Mouse (Mus musculus): Measurements from ENCODE around the gene Syt1.

Syt1 gene

GRCm38 (mm10) chr10:108572764-108573163, 438.0 kb downstream of the Syt1 start:
- DNase-seq (ENCODE audit: low spot score), result no peak

- DNase-seq (ENCODE audit: low spot score), result no peak
These were observed 439.7 kb downstream of the Syt1 start for GRCm38 (mm10) chr10:108571104-108571503.

- no peak for DNase-seq (ENCODE audit: low spot score)
These were observed 441.1 kb downstream of the Syt1 start for GRCm38 (mm10) chr10:108569568-108570139.

GRCm38 (mm10) chr10:108568925-108569324, 441.9 kb downstream of the Syt1 start:
- DNase-seq (ENCODE audit: low spot score), result no peak

- no peak for DNase-seq (ENCODE audit: low spot score)
These were observed 442.6 kb downstream of the Syt1 start for GRCm38 (mm10) chr10:108568136-108568535.

- DNase-seq (ENCODE audit: low spot score), result no peak
These were observed 443.3 kb downstream of the Syt1 start for GRCm38 (mm10) chr10:108567456-108567855.

- DNase-seq (ENCODE audit: low spot score), result no peak
These were observed 451.2 kb downstream of the Syt1 start for GRCm38 (mm10) chr10:108559607-108559908.

- DNase-seq (ENCODE audit: low spot score), result no peak
These were observed 451.8 kb downstream of the Syt1 start for GRCm38 (mm10) chr10:108558812-108559606.

- no peak for DNase-seq (ENCODE audit: low spot score)
These were observed 458.2 kb downstream of the Syt1 start for GRCm38 (mm10) chr10:108552544-108552943.

GRCm38 (mm10) chr10:108545715-108546114, 465.1 kb downstream of the Syt1 start:
- no peak for DNase-seq (ENCODE audit: low spot score)

- DNase-seq (ENCODE audit: low spot score), result no peak
These were observed 469.2 kb downstream of the Syt1 start for GRCm38 (mm10) chr10:108541555-108541954.

GRCm38 (mm10) chr10:108538546-108538945, 472.2 kb downstream of the Syt1 start:
- no peak for DNase-seq (ENCODE audit: low spot score)

GRCm38 (mm10) chr10:108537641-108538040, 473.1 kb downstream of the Syt1 start:
- DNase-seq (ENCODE audit: low spot score), result no peak

GRCm38 (mm10) chr10:108535922-108536321, 474.9 kb downstream of the Syt1 start:
- no peak for DNase-seq (ENCODE audit: low spot score)

- DNase-seq (ENCODE audit: low spot score), result no peak
These were observed 476.7 kb downstream of the Syt1 start for GRCm38 (mm10) chr10:108534112-108534511.

GRCm38 (mm10) chr10:108532916-108533315, 477.9 kb downstream of the Syt1 start:
- DNase-seq (ENCODE audit: low spot score), result no peak

- DNase-seq (ENCODE audit: low spot score), result no peak
These were observed 478.5 kb downstream of the Syt1 start for GRCm38 (mm10) chr10:108532283-108532682.

GRCm38 (mm10) chr10:108531641-108532040, 479.1 kb downstream of the Syt1 start:
- no peak for DNase-seq (ENCODE audit: low spot score)

- DNase-seq (ENCODE audit: low spot score), result no peak
These were observed 479.7 kb downstream of the Syt1 start for GRCm38 (mm10) chr10:108531111-108531510.

GRCm38 (mm10) chr10:108528338-108528737, 482.4 kb downstream of the Syt1 start:
- no peak for DNase-seq (ENCODE audit: low spot score)

GRCm38 (mm10) chr10:108525506-108525905, 485.3 kb downstream of the Syt1 start:
- DNase-seq (ENCODE audit: low spot score), result no peak

GRCm38 (mm10) chr10:108524306-108525029, 486.3 kb downstream of the Syt1 start:
- no peak for DNase-seq (ENCODE audit: low spot score)

- DNase-seq (ENCODE audit: low spot score), result no peak
These were observed 491.6 kb downstream of the Syt1 start for GRCm38 (mm10) chr10:108519156-108519555.

All from layer of hippocampus, adult 9-10 months (tissue).